Mouse (Mus musculus): ENCODE results near the gene Abo. TPM values are rescaled to one million over a fixed set of nuclear protein-coding genes. Genes with fewer than 3 reads are reported as not detected.

The Abo gene
- not detected for polyA plus RNA-seq (2014; fragmentation: Illumina TruSeq; extraction: RNeasy Lipid Tissue Mini Kit (QIAGEN cat#74804); ENCODE audit: low read depth, low replicate concordance)

DNA sequence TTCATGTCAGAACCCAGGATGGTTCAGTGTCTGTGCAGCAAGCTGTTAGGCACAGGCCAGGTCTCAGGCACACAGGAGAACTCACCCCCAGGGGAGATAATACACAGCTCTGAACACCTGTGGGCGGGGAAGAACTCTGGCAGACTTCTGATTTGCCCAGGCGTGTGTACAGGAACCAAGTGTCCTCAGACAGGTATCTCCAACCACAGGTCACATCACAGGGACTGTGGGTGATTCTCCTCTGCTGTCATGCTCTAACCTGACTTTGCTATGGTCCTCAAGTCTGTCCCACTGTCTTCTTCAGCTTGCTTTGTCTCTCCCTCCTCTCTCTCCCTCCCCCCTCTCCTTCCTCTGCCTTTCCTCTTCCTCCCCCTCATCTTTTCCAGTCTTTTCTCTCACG, at the start of gene Abo:
Gene Abo (minus strand): TSS at position 101 of the 400 bp plus-strand sequence.

DNA sequence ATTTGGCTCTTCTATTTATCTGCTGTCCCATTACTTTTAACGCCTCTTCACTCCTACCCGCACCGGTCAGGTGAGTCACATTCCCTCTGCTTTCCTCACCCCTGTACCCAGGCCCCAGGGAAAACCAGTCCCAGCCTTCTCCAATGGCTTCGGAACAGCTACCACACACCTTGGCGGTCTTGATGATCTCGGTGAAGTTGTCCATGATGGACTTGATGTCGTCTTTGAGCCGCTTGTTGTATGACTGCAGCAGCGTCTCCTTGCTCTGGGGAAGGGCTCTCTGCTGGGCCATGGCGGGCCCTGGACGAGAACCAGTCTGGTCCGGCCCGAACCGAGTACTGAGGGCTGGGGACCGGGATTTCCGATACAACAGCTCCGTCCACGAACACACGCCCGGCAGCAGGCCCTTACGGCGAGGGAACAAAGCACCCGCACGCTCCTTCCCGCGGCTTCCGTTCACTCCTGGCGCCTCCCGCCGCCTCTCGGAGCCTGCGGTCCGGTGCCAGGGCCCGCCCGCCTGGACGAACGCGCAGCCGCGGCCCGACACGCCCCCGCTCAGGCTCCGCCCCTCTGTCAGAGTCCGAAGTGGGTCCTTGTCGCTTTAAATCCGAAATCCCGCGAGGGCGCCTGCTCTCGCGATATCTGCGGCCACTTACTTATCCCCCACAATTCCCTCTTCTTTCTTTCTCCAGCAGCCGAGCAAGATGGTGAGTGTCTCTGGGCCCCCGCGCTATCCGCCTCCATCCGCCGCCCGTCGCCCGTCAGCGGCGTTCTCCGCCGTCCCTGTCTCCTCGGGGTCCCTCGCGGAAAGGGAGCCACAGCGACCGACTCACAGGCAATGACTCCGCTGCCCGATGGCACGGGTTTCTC, 45.6 kb upstream of the Abo start, which contains the start of the genes Med22 and Rpl7a:
Gene Med22 (minus strand): TSS at position 554 of the 870 bp plus-strand sequence.
Gene Rpl7a (plus strand): TSS at position 641 of the 870 bp plus-strand sequence.

DNA sequence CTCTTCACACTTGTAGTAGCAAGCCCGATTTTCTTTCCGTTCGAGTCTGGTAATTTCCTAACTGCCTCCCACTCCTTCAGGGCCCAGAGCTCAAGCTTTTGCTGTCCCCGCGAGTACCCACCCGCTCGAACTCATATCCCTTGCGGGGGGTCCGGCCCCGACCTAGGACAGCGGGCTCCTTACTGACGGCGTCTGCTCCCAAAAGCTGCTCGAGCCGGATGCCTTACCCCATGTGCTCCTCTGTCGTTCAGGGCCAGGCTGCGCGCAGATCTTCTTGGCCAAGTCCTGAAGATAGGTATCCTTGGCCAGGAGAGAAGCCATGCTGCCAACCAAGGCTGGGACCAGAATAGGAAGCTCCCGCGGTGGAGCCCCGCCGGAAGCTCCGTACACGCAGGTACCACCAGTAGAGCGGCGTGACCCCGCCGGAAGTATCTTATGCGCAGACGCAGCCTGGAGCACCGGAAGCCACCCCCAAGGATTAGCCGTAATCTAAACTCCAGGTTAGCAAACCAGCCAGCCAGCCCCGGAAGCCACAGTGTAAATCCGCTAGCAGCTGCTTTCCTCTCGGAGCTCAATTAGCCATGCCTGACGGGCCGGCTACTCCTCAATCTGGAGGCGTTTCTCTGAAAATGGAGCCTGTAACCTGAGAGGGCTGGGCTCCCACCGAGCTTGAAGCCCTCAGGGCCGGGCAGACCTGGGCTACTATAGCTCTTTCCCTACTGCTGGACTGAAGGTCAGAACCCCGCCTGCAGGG, 37.9 kb upstream of the Abo start, which contains the start of gene Surf6:
Gene Surf6 (minus strand): TSS at position 413 of the 754 bp plus-strand sequence.

Other genes starting within 250 kb of the Abo start
- not detected for gene Fam69b, start 236.5 kb downstream of the Abo start, polyA plus RNA-seq (2014; fragmentation: Illumina TruSeq; extraction: RNeasy Lipid Tissue Mini Kit (QIAGEN cat#74804); ENCODE audit: low read depth, low replicate concordance)
- gene Lcn4, start 193.7 kb downstream of the Abo start, polyA plus RNA-seq (2014; fragmentation: Illumina TruSeq; extraction: RNeasy Lipid Tissue Mini Kit (QIAGEN cat#74804); ENCODE audit: low read depth, low replicate concordance): not detected
- gene Surf6, start 37.9 kb upstream of the Abo start, polyA plus RNA-seq (2014; fragmentation: Illumina TruSeq; extraction: RNeasy Lipid Tissue Mini Kit (QIAGEN cat#74804); ENCODE audit: low read depth, low replicate concordance): 4.9 TPM
- 5.5 TPM for gene Med22, start 45.7 kb upstream of the Abo start, polyA plus RNA-seq (2014; fragmentation: Illumina TruSeq; extraction: RNeasy Lipid Tissue Mini Kit (QIAGEN cat#74804); ENCODE audit: low read depth, low replicate concordance)
- 61.9 TPM for gene Rpl7a, start 45.8 kb upstream of the Abo start, polyA plus RNA-seq (2014; fragmentation: Illumina TruSeq; extraction: RNeasy Lipid Tissue Mini Kit (QIAGEN cat#74804); ENCODE audit: low read depth, low replicate concordance)
- 8.2 TPM for gene Surf2, start 51.4 kb upstream of the Abo start, polyA plus RNA-seq (2014; fragmentation: Illumina TruSeq; extraction: RNeasy Lipid Tissue Mini Kit (QIAGEN cat#74804); ENCODE audit: low read depth, low replicate concordance)
- gene Surf1, start 51.6 kb upstream of the Abo start, polyA plus RNA-seq (2014; fragmentation: Illumina TruSeq; extraction: RNeasy Lipid Tissue Mini Kit (QIAGEN cat#74804); ENCODE audit: low read depth, low replicate concordance): 36.3 TPM
- gene Surf4, start 68.9 kb upstream of the Abo start, polyA plus RNA-seq (2014; fragmentation: Illumina TruSeq; extraction: RNeasy Lipid Tissue Mini Kit (QIAGEN cat#74804); ENCODE audit: low read depth, low replicate concordance): 78.7 TPM
- gene Stkld1, start 69.1 kb upstream of the Abo start, polyA plus RNA-seq (2014; fragmentation: Illumina TruSeq; extraction: RNeasy Lipid Tissue Mini Kit (QIAGEN cat#74804); ENCODE audit: low read depth, low replicate concordance): not detected
- 21.3 TPM for gene Rexo4, start 99.4 kb upstream of the Abo start, polyA plus RNA-seq (2014; fragmentation: Illumina TruSeq; extraction: RNeasy Lipid Tissue Mini Kit (QIAGEN cat#74804); ENCODE audit: low read depth, low replicate concordance)
- gene Adamts13, start 108.4 kb upstream of the Abo start, polyA plus RNA-seq (2014; fragmentation: Illumina TruSeq; extraction: RNeasy Lipid Tissue Mini Kit (QIAGEN cat#74804); ENCODE audit: low read depth, low replicate concordance): 0.37 TPM
- gene Cacfd1, start 144.9 kb upstream of the Abo start, polyA plus RNA-seq (2014; fragmentation: Illumina TruSeq; extraction: RNeasy Lipid Tissue Mini Kit (QIAGEN cat#74804); ENCODE audit: low read depth, low replicate concordance): 10.9 TPM
- gene Slc2a6, start 163.0 kb upstream of the Abo start, polyA plus RNA-seq (2014; fragmentation: Illumina TruSeq; extraction: RNeasy Lipid Tissue Mini Kit (QIAGEN cat#74804); ENCODE audit: low read depth, low replicate concordance): not detected
- gene Mymk, start 207.2 kb upstream of the Abo start, polyA plus RNA-seq (2014; fragmentation: Illumina TruSeq; extraction: RNeasy Lipid Tissue Mini Kit (QIAGEN cat#74804); ENCODE audit: low read depth, low replicate concordance): not detected
- gene Adamtsl2, start 214.4 kb upstream of the Abo start, polyA plus RNA-seq (2014; fragmentation: Illumina TruSeq; extraction: RNeasy Lipid Tissue Mini Kit (QIAGEN cat#74804); ENCODE audit: low read depth, low replicate concordance): 0.19 TPM